Mouse (Mus musculus) thymus, postnatal 4 days (tissue): Measurements from ENCODE around the gene Dnm3.
A peak's percentile ranks its signal among the peaks of the same experiment; 100 is the strongest.

Experiments used
- DNase-seq: peaks from one replicate; pipeline ENCODE4 v3.0.0; 2021

Gene Dnm3

DNA sequence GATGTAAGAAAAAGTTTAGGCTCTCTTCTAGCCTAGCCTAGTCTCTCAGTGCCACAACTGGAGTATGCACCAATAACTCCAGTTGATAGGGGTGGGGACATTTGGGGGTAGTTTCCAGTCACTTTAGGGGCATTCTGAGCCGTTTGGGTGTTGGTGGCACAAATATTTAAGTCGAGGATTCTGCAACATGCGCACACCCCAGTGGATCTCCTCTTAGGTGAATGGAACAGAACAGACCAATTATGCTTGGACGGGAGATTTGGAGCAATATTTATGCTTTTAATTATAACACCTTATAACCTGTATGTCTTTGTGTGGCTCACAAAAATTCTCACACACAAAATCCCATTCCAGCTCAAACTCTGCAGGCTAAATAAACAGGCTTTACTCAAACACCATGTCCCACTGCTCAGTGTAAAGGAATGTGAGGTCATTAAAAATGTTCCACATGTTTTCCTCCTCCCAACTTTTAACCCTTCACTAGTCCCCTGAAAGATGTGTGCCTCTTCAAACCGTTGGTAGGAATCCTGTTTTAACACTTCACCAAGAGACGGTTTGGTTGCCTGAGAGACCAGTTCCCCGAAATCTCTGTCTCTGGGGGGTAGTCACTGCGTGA lies 462.5 kb downstream of the Dnm3 start:
- DNase-seq, result no peak

DNA sequence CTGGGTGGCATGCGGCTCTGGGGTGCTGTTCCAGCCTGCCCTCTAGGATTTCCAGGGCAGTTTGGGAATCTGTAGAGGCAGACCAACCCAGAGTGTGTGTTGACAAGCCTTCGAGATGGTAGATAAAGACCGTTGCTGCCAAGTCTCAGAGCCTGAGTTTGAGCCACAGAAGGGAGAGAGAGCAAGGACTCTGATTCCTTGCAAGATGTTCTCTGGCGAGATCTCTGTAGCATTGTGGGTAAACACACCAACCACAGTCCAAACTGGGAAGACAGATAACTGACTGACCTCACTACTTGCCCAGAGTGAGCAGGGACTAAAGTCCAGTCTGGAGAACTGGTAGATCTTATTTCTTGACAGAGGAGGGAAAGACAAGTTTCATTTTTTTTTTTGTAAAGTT lies 464.3 kb downstream of the Dnm3 start:
- no peak for DNase-seq

- DNase-seq, result no peak
These were observed 466.1 kb downstream of the Dnm3 start for GRCm38 (mm10) chr1:162011523-162012245.

GRCm38 (mm10) chr1:162009086-162009485 lies 468.7 kb downstream of the Dnm3 start:
- no peak for DNase-seq

- DNase-seq, result no peak
These were observed 469.2 kb downstream of the Dnm3 start for GRCm38 (mm10) chr1:162008631-162009067.

- no peak for DNase-seq
These were observed 469.6 kb downstream of the Dnm3 start for GRCm38 (mm10) chr1:162008208-162008607.

- DNase-seq, result no peak
These were observed 471.7 kb downstream of the Dnm3 start for GRCm38 (mm10) chr1:162006109-162006508.

DNA sequence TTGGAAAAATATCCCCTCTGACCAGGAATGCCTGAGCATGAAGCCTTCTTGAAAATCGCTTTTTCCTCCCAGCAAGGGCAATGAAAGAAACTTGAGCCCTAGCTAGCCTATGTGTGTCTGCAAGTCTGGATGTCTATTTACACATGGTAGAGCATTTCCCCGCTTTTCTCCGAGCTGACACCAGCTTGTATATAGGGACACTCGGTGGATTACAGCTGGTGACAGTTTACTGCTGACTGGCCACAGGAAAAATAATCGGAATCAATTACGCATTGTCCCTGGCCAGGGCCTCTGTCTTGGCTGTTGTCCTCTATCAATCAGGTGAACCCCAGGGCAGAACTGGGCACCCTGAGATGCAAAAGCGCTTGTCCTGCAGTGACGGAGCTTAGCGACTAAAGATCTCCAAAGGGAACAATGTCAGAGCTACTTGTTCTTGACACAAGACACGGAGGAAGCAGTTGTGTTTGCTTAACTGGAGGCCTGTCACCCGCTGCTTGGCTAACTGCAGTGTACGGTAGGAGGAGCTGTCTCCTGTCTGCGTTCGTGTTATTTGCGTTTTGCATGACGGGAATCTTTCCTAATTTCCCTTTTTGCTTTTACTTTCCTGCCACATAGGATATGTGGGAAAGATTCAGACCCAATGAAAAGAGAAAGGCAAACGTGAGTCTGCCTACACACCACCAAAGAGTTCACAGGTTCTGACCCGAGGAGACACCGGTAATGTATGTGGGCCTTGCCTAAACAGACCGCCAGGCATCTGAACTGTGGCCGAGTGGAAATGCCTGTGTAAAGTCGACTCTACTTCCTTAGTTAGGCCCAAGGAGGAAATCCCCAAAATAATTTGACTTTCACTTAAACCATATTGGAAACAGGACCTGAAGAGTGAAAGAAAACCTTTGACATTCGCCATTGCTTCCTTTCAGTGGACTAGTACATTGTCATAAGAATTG lies 472.7 kb downstream of the Dnm3 start:
- peak; percentile 38 for DNase-seq

DNA sequence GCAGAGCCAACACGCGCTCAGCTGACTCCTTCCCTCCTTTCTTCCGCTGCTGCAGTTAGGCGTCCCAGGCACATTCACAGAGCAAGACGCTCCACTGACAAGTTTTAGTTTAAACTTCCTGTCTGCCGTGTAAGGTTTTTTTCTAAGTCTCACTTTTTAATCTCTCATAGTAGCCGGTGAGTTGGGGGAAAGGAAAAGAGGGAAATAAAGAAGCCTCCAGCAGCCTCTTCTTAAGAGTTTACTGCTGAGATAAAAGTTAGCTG lies 473.4 kb downstream of the Dnm3 start:
- peak; percentile 23 for DNase-seq

- DNase-seq, result no peak
These were observed 473.9 kb downstream of the Dnm3 start for GRCm38 (mm10) chr1:162003729-162004517.

DNA sequence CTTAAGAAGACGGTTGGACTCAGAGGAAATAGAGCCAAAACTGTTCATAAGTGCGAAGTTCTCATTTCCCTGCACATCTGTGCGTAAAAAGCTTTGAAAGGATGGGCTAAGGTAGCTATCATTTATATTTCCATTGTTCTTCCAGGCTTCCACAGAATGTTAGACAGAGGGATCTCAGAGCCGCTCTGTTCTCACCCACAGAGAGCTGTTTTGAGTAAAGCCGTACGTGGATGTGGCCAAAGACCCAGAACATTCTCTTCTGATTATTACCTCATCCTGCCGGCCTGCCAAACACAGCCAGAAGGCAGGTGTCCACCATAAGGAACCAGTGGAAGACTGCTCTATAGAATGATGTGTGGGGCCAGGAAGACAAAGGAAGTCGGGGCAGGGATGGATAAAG lies 476.5 kb downstream of the Dnm3 start:
- no peak for DNase-seq

DNA sequence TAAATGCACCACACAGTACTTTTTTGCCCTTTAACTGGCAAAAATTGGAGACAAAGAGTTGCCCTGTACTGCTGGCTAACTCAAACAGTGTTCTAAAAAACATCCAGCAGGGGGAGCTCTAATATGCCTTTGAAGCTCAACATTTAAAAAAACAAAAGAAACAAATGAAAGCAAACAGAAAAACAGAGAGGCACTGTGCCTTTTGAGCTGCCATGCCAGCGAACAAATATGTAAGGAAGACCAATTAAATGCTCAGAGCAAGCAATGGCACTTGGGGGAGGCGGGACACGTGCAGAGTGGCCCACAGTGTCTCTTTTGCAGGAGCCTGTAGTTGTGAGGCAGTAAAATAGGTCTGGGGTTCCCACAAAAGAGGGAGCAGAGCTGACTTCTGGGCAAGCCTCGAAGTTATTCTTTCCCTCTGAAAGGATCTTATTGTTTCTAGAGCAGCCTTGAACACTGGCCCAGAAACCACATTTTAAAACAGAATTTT lies 477.9 kb downstream of the Dnm3 start:
- DNase-seq, result peak; percentile 55

GRCm38 (mm10) chr1:161999338-161999737 lies 478.5 kb downstream of the Dnm3 start:
- DNase-seq, result peak; percentile 16

- DNase-seq, result no peak
These were observed 479.1 kb downstream of the Dnm3 start for GRCm38 (mm10) chr1:161998781-161999180.

DNA sequence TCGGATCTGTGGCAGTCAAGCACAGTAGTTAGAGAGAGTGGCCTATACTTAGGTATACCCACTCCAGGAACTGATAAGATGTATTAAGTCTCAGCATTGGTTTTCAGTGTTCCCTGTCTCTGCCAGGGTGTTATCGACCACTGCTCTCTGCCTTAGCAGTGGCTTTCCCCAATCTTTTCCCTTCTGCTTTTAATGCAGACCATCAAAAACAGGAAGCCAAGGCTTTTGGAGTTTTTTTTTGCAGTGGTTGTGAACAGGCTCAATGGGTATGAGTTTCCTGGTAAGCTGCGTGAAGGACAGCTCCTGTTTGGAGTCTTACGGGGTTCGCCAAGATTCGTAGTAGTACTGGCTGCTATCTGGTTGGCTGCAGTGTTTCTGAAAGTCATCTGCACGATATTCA lies 485.4 kb downstream of the Dnm3 start:
- DNase-seq, result no peak

DNA sequence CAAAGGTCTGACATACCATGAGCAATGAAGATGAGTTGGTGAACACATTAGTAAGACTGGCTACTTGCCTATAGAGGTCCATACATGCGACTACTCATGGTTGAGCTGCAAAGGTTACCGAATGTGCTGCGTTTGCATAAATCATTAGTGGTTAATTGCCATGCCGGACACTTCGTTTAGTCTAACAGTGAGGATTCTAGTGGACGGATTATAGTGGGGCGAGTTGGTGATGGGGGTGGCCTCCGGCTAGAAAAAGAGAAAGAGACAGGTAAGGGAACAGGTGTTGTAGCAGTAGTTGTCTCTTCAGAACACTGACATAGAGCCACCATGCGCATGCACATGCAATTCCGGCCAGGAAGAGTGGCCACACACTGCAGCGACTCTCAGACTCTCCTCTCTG lies 486.0 kb downstream of the Dnm3 start:
- DNase-seq, result no peak

GRCm38 (mm10) chr1:161990684-161991578 lies 486.9 kb downstream of the Dnm3 start:
- DNase-seq, result no peak

- DNase-seq, result no peak
These were observed 493.8 kb downstream of the Dnm3 start for GRCm38 (mm10) chr1:161983979-161984566.

DNA sequence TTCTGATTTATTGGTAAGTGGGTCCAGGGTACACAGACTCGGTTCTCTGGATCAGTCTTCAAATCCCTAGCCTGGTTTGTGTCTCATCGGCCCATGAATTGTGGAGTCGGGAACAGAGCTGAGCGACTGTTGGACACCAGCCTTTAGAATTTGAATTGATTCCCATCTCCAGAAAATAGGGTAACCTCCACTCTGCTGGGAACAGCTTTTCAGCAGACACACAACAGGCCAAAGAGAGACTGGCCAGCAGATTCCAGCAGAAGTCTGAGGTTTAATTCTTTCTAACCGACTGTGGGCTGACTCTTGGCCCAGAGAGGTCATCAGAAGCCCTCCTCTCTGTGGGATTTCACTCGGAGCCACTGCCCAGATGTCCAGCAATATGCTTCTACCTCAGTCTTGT lies 494.4 kb downstream of the Dnm3 start:
- DNase-seq, result no peak

DNA sequence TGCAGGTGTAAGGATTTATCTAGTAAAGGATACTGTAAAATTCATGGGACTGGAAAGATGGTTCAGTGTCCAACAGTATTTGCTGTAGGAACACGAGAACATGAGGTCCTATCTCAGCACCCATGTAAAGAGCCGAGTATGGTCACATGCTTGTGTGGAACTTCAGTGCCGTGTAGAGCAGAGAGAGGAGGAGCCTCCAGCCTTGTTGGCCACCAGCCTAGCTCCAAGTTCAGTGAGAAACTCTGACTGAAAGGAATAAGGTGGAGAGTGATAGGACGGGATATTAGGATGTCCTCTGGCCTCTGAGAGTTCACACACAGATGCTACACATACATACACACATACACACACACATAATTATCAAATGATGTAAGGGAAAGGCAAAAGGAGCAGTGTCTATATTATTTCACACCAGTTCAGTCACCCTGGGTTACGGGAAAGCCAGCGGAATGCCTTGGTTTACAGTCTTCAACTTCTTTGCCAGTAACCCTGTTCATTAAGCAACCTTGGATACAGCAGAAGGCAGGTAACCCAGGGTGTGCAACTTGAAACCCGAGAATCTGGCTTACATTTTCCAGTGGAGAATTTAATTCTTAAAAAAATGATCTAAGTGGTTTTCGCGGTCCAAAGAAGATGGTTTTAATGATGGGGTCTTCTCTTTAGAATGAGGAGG lies 497.1 kb downstream of the Dnm3 start:
- no peak for DNase-seq

GRCm38 (mm10) chr1:161980046-161980445 lies 497.8 kb downstream of the Dnm3 start:
- no peak for DNase-seq
